Mouse (Mus musculus) sigmoid colon, adult 10 weeks (tissue): ENCODE data around the gene Herpud2. TPM values are rescaled to one million over a fixed set of nuclear protein-coding genes. Genes with fewer than 3 reads are reported as not detected.

Experiments
- polyA plus RNA-seq: library from polyadenylated mRNA; stranded (reverse); fragments of 350-450 nt; fragmentation: Illumina TruSeq; extraction: RNeasy Lipid Tissue Mini Kit (QIAGEN cat#74804); gene quantifications from one replicate; pipeline ENCODE4 v1.2.3, GENCODE M21; 2014; ENCODE audit warnings: low read depth, low replicate concordance

Gene Herpud2
- 67.4 TPM for polyA plus RNA-seq

GRCm38 (mm10) chr9:25151611-25152241, at the start of gene Herpud2:
Gene Herpud2 (minus strand): TSS chr9:25151820.

GRCm38 (mm10) chr9:25089122-25089521, 62.5 kb downstream of the Herpud2 start, which contains the start of gene Gm10181:
Gene Gm10181 (plus strand): TSS chr9:25089422.

Other genes starting within 250 kb of the Herpud2 start
- gene Gm10181, start 62.4 kb downstream of the Herpud2 start, polyA plus RNA-seq = not detected
- gene Sept7, start 100.6 kb upstream of the Herpud2 start, polyA plus RNA-seq = 550 TPM